ENCODE assay signal across 8 mouse cellular contexts in the genomic region with DNA sequence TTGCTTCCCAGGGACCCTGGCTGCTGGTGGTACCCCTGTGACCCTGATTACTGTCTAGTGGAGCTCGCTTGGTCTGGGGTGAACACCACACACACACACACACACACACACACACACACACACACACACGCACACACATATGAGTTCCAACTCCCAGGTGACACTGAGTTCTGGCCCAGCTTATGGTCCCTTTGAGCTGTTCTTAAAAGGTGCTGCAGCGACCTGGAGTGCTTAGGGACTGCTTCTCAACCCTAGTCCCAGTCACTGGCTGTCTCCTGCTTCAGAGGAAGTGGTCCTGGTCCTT. TPM values are rescaled to one million over a fixed set of nuclear protein-coding genes. Genes with fewer than 3 reads are reported as not detected.
DNase-seq lines count a peak whose midpoint lies in the region; ATAC-seq lines count a peak whose summit lies in the region.

No protein-coding gene starts in this region.

- WGBS in lung, embryonic 15.5 days = 20% methylated on average over 3 of the region's 3 CpGs
- 12% methylated on average over 2 of the region's 3 CpGs for WGBS in forebrain, embryonic 12.5 days
- WGBS in limb, embryonic 12.5 days = 15% methylated on average over 3 of the region's 3 CpGs

- H3K27ac ChIP-seq in lung, embryonic 15.5 days = no peak overlapping the region
- H3K27ac ChIP-seq in forebrain, embryonic 12.5 days = no peak overlapping the region
- no peak overlapping the region for H3K27ac ChIP-seq in limb, embryonic 12.5 days

- peak overlapping the region; percentile 61 for H3K4me3 ChIP-seq in lung, embryonic 15.5 days
- H3K4me3 ChIP-seq in forebrain, embryonic 12.5 days (replicated peaks) = peak overlapping the region; percentile 59
- H3K4me3 ChIP-seq in limb, embryonic 12.5 days (replicated peaks) = peak overlapping the region; percentile 62

- peak overlapping the region; percentile 99 for H3K4me2 ChIP-seq in lung, embryonic 15.5 days
- peak overlapping the region; percentile 97 for H3K4me2 ChIP-seq in forebrain, embryonic 12.5 days
- peak overlapping the region; percentile 98 for H3K4me2 ChIP-seq in limb, embryonic 12.5 days

- peaks cover 5% of the 10 kb centered on the region for H3K27me3 ChIP-seq in lung, embryonic 15.5 days
- peaks cover 12% of the 10 kb centered on the region; the same call in 1 of the 2 replicates for H3K27me3 ChIP-seq in forebrain, embryonic 12.5 days
- peaks cover 20% of the 10 kb centered on the region for H3K27me3 ChIP-seq in limb, embryonic 12.5 days
- no peaks in the 10 kb centered on the region for H3K27me3 ChIP-seq in splenic B cell, adult 2 months (ENCODE audit: control insufficient read depth, insufficient read depth, low read length, poor library complexity, severe bottlenecking)

- no peak overlapping the region for H3K9ac ChIP-seq in lung, embryonic 15.5 days
- H3K9ac ChIP-seq in forebrain, embryonic 12.5 days = peak overlapping the region; percentile 63; the same call in 1 of the 2 replicates
- peak overlapping the region; percentile 65; the same call in 1 of the 2 replicates for H3K9ac ChIP-seq in limb, embryonic 12.5 days (replicated peaks)

- ATAC-seq in lung, embryonic 15.5 days (ENCODE audit: borderline replicate concordance, extremely low read depth, low FRiP score, low TSS enrichment) = no peak; the same call in 1 of the 2 replicates
- no peak for ATAC-seq in forebrain, embryonic 12.5 days (ENCODE audit: low FRiP score)
- peak; percentile 28; the same call in 1 of the 2 replicates for ATAC-seq in limb, embryonic 12.5 days (ENCODE audit: insufficient number of reproducible peaks, insufficient read depth, low FRiP score, low TSS enrichment, low read depth)

- H3K4me1 ChIP-seq in lung, embryonic 15.5 days = peaks cover 11% of the 10 kb centered on the region
- H3K4me1 ChIP-seq in forebrain, embryonic 12.5 days = peaks cover 9% of the 10 kb centered on the region
- H3K4me1 ChIP-seq in limb, embryonic 12.5 days (replicated peaks) = no peaks in the 10 kb centered on the region

- H3K9me3 ChIP-seq in lung, embryonic 15.5 days = no peaks in the 10 kb centered on the region
- H3K9me3 ChIP-seq in forebrain, embryonic 12.5 days = no peaks in the 10 kb centered on the region
- no peaks in the 10 kb centered on the region for H3K9me3 ChIP-seq in limb, embryonic 12.5 days

- no peak for DNase-seq in lung, postnatal 36 days
- DNase-seq in splenic B cell, adult 2 months (ENCODE audit: low read depth, low spot score) = peak; percentile 24
- no peak for DNase-seq in cerebellum, adult 11-12 months
- no peak for DNase-seq in layer of hippocampus, postnatal 36 days
- DNase-seq in gastrocnemius, postnatal 25 days = no peak

- H3K36me3 ChIP-seq in lung, embryonic 15.5 days = no peaks in the 10 kb centered on the region
- H3K36me3 ChIP-seq in forebrain, embryonic 12.5 days (replicated peaks) = no peaks in the 10 kb centered on the region
- H3K36me3 ChIP-seq in limb, embryonic 12.5 days = no peaks in the 10 kb centered on the region
- no peaks in the 10 kb centered on the region for H3K36me3 ChIP-seq in splenic B cell, adult 2 months (ENCODE audit: control insufficient read depth, insufficient read depth, low read length, poor library complexity, severe bottlenecking)

RNA-seq across cellular contexts. Expression of a gene that starts 0.6 kb away (rescaled TPM):
- 7.8 and 9.7 TPM in 2 replicates for polyA plus RNA-seq in lung, embryonic 15.5 days (2015; fragmentation: Nextera tagmentation; extraction: Ambion mirVana)
- polyA plus RNA-seq in forebrain, embryonic 12.5 days (2016; fragmentation: Nextera tagmentation; extraction: Ambion mirVana) = 4.3 and 6.0 TPM in 2 replicates
- polyA plus RNA-seq in limb, embryonic 12.5 days (2016; fragmentation: Nextera tagmentation; extraction: Ambion mirVana) = 14.4 and 15.7 TPM in 2 replicates
- 10 to 100 TPM; 10.2 to 11.0 TPM for total RNA-seq in layer of hippocampus, postnatal 36 days (2021)
- 10 to 100 TPM; 18.6 to 20.3 TPM for total RNA-seq in gastrocnemius, postnatal 25 days (2021)
